Mouse (Mus musculus): ENCODE results near the gene Scube2. TPM values are rescaled to one million over a fixed set of nuclear protein-coding genes. Genes with fewer than 3 reads are reported as not detected.
A peak's percentile ranks its signal among the peaks of the same experiment; 100 is the strongest.

The Scube2 gene
- 1 to 10 TPM; 5.7 to 8.9 TPM for total RNA-seq (2021)
- long read RNA-seq, experiment 1, partial matches to known transcripts, result 0 of 1 reads
- long read RNA-seq, experiment 1, other reads (novel, unspliced or antisense), result 0 of 1 reads
- long read RNA-seq, experiment 2, partial matches to known transcripts, result 1 of 4 reads
- long read RNA-seq, experiment 2, other reads (novel, unspliced or antisense), result 1 of 4 reads

DNA sequence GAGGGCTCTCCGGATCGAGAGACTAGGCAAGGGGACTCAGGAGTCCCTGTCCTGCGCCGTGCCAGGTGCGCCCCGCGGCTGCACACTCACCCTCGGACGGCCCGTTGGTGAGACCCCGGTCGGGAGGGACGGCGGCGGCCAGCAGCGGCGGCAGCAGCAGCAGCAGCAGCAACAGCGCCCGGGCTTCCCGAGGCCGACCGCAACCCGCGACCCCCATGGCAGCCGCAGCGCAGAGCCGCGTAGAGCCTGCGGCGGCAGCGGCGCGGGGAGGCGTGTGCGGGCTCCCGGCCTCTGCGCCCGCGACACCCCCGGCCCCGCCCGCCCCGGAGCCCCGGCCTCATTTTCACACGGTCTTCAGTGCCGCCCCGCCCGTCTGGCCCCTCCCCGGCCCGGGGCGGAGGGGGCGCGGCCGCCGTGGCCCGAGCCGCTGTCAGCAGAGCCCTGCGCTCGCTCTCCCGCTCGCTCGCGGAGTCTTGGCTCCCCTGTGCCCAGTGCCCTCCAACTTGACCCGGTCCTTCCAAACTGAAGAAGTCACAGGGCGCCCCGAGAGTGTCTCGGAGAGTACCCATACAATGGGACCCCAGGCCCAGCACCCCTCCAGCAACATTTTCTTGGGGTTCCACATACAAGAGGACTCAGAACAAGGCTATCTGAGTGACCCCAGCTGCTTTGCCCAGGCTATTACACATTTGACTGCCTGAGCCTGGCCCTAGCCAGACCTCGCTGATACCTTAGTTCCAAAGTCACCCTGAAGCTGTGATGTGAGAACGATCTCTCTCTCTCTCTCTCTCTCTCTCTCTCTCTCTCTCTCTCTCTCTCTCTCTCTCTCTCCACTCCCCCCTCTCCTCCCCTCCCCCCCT lies at the start of gene Scube2:
TSS of gene Scube2 (minus strand) at position 310 of the 860 bp plus-strand sequence.
- peak; percentile 20 for DNase-seq
- intact Hi-C loops (cut with DNase I; ENCODE audit: low total_unique reads), result no loop called here

DNA sequence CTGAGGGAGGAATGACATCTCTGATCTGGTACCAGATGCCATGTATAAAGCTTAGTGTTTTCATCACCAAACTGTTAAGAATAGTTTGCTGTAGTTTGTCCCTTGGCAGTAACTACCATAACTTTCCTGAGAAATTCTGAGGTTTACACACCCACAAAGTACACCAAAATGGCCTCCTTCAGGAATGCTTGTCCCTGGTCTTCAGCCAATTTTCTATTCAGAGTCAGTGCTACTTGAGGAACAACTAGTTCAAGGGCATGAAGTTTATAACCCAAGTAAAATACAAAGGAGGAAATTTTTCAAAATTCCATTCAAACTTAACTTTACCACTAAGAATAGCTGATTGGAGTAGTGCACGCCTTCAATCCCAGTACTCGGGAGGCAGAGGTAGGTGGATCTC lies 40.7 kb upstream of the Scube2 start:
- intact Hi-C loops (cut with DNase I; ENCODE audit: low total_unique reads), result no loop called here
- no peak for DNase-seq

DNA sequence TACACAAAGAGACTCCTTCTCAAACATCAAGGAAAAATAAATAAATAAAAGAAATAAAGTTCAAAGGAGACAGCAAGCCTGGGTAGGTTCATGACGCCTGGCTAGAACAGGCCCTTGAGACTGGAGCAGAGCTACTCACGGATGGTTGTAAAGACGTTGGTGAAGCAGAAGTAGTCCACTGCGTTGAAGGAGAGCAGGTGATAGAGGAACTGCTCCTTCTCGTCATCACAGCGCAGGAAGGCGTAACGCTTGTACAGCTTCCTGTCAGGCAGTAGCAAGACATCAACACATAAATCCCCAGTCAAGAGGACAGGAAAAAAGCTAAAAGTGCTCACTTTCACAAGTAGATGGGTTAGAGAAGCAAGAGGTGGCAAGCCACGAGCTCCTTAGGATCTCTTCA lies 35.4 kb upstream of the Scube2 start:
- DNase-seq, result no peak
- intact Hi-C loops (cut with DNase I; ENCODE audit: low total_unique reads), result no loop called here

DNA sequence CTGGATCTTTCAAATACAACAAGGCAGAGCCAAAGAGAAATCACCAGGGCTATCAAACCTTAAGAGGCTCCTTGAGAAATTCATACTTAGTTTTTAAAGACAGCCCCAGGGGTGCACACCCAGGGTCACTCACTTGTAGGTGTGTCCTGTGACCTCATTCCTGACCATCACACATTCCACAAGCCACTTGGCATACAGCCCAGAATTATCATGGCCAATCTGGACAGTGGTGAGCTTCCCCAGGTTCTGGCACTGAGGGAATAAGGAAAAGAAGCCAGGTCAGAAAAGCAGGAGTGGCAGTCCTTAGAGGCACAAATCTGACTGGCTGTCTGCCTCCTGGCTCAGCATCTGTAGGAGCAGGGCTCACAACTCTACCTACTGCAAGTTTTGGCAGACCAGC lies 33.4 kb upstream of the Scube2 start:
- intact Hi-C loops (cut with DNase I; ENCODE audit: low total_unique reads), result no loop called here
- no peak for DNase-seq

DNA sequence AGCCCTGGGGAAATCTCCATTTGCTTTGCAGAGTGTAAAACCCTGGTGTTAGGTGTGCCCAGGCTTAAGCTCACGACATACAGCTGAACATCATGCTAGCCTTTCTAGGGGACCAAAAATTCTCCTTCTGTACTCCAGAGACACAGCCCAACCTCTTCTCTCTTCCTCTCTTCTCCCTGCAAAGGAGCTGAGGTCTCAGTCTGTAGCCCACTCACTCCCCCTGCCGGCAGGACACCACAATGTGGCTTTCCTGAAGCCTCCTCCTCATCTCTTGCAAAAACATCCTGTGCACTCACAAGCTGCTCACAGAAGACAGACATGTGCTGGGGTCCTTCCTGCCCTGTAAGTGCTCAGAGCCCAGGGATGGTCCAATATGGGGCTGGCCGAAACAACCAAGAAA lies 27.1 kb upstream of the Scube2 start:
- intact Hi-C loops (cut with DNase I; ENCODE audit: low total_unique reads), result loop anchor here (5.0 kb wide), 2 partner anchors 100 to 180 kb away; no protein-coding TSS in a partner anchor
- peak; percentile 76 for DNase-seq

DNA sequence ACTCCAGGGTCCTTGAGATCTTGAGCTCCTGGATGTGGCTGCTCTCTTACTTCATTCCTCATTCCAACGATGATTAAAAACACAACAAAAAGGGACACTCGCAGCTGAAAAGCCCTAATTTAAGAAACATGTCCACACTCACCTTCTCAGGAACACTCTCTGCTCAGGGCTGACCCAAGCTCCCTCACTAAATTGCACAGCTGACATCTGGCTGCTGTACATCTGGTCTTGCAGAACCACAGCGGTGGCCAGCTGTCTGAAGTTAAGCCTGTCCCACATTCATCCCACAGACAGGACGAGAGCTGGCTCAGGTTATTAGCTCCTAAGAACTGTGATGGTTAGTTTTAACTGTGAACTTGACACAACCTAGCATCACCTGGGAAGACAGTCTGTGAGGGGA lies 26.3 kb upstream of the Scube2 start:
- intact Hi-C loops (cut with DNase I; ENCODE audit: low total_unique reads), result loop anchor here (5.0 kb wide), 2 partner anchors 99 to 179 kb away; no protein-coding TSS in a partner anchor
- no peak for DNase-seq

DNA sequence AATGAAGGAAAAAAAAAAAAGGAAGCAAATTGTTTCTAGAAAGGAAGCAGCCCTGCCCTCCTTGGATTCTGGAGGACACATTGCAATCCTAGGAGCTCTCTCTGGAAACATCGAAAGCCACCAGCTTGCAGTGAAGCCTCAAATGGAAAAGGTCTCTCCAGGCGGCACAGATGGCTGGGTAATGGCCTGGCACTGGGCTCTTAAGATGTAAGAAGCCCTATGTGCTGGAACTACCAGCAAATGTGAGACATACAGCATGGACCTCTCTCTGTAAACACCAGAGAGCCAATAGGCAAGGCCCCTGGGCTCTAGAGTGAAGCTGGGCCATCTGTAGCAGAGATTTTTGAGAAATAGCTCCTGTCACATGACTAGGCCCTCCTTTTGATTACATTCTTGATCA lies 24.8 kb upstream of the Scube2 start:
- intact Hi-C loops (cut with DNase I; ENCODE audit: low total_unique reads), result loop anchor here (5.0 kb wide), 2 partner anchors 98 to 178 kb away; no protein-coding TSS in a partner anchor

DNA sequence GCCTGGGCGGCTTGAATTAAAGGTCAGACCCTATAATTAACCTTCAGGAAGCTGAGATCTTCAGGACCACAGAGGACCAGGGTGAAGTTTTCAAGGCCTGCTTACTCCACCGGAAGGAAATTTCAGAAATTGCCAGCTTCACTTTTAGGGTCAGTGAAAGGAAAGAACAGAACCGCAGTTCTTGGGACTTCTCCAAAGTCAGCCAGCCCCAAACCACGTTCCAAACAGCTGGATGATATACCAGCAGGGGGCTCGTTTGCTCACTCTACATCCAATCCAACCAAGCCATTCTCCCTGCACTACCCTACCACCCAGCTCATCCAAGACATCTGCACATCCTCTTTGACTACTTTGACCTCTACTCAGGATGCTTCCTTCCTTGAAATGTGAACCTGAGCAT lies 23.8 kb upstream of the Scube2 start:
- intact Hi-C loops (cut with DNase I; ENCODE audit: low total_unique reads), result no loop called here
- DNase-seq, result no peak

More for the DNA sequence above, 24.8 kb upstream of the Scube2 start:
- DNase-seq, result no peak

DNA sequence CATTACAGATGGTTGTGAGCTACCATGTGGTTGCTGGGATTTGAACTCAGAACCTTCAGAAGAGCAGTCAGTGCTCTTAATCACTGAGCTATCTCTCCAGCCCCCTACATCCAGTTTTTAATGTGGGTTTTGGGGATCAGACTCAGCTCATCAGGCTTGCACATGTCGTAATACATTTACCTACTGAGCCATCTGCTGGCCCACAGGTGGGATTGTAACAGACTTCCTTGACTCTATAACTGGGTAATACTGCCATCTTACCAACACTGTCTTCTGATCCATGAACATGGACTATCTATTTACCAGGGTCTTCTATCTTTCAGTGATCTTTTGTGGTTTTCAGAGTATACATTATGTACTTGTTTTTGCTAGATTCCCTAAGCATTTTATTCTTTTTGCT lies 20.8 kb upstream of the Scube2 start:
- intact Hi-C loops (cut with DNase I; ENCODE audit: low total_unique reads), result no loop called here
- no peak for DNase-seq

DNA sequence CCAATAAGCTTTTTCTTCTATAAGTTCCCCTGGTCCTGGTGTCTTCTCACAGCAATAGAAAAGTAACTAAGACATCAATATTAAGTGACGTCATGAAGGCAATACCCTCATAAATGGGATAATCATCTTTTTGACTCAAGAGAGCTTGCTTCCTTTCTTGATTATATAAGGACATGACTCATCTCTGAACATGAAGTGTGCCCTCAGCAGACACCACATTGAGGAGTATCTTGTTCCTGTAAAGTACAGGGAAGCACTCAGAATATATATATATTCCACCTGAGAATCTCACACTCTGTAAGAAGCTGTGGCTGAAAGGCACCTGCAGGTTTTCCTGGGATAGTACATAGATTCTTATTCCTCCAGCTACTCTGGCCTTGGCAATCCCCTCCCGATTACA lies 17.1 kb upstream of the Scube2 start:
- intact Hi-C loops (cut with DNase I; ENCODE audit: low total_unique reads), result no loop called here
- DNase-seq, result no peak

DNA sequence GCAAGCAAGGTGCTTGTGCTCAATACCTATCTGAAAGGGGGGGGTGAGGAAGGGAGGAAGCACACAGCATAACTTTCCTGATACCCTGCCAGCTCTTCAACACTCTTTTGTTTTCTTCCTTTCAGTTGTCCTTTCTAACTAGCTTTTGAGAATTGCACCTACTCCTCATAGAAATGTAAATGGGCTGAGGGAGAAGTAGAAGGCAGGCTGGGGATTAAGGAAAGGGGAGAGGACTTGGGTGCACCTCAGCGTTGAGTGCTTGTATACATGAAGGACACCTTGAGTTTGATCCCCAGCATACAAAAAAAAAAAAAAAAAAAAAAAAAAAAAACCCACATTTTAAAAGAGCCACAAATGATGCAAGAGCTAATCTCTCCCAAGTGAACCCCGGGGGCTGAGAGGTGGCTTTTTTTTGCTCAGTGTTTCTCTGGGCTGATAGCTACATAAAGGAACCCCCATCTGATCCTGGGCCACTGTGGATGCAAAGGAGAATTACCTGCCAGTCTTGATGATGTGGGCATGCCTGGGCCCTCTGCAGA lies 16.2 kb upstream of the Scube2 start:
- DNase-seq, result no peak
- intact Hi-C loops (cut with DNase I; ENCODE audit: low total_unique reads), result no loop called here

DNA sequence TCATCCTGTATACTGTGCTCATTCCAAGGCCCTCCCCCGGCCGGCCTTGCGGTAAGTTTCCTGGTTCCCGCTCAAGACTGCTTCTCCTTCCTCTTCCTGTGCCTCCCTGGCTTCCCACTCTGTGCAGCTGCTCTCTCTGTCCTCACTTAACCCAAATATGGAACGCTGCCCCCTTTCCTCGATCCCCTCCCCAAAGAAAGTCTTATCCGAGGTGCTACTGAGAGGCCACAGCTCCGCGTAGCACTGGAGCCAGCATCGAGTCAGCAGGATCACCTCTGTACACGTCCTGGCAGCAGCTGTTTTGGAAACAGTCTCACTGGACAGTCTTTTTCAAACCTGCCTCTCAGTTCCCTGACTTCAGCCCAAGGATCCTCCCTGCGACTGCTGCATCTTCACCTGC lies 13.7 kb upstream of the Scube2 start:
- intact Hi-C loops (cut with DNase I; ENCODE audit: low total_unique reads), result no loop called here
- DNase-seq, result peak; percentile 26

DNA sequence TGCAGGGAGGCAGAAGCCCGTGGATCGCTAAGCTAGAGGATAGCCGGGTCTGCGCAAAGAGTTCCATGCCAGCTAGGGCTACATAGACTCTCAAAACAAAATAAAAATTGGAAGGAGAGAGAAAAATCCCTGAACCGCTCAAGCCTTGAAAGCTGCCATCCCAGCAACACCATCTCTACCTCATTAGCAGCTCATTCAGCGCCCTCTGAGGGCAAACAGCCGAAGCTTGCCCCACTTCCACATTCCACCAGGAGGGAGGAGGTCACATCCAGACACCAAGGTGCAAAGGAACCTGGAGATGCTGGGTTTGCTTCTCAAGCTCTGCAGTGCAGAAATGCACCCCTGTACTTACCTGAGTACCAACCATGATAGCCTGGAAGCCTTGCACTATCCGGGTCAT lies 10.6 kb upstream of the Scube2 start:
- intact Hi-C loops (cut with DNase I; ENCODE audit: low total_unique reads), result no loop called here
- no peak for DNase-seq

DNA sequence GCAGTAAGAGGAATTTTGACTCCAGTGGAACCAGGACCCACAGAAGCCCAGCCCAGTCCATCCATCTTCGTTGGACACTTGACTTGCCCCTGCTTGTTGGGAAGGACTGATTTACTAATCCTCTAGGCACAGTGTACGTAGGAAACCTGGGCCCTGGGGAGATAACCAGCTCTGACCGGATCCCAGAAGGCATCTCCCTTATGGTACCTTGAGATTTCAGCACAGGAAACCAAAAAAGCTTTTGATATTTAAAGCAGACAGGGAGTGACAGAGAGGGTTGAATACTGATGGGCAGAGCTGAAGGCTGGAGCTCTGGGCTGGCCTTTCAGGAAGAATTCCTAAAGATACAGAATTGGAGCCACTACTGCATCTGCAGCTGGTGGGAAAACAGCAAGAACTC lies 10.1 kb upstream of the Scube2 start:
- intact Hi-C loops (cut with DNase I; ENCODE audit: low total_unique reads), result no loop called here
- no peak for DNase-seq

DNA sequence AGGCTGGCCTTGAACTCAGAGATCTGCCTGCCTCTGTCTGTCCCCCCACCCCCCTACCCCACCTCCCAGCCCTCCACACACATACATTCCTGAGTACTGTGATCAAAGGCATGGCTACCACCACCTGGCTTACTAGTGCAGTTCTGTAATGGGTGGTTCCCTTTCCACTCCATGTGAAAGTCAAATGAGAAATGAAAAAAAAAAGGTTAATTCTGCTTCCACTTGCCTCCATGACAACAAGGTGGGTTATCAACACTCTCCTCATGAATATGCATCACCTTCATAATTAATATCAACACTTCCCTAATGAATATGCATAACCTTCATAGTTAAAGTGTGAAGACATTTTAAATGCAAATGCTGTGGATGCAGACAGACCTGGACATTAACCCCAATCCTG lies 9.6 kb upstream of the Scube2 start:
- no peak for DNase-seq
- intact Hi-C loops (cut with DNase I; ENCODE audit: low total_unique reads), result no loop called here

DNA sequence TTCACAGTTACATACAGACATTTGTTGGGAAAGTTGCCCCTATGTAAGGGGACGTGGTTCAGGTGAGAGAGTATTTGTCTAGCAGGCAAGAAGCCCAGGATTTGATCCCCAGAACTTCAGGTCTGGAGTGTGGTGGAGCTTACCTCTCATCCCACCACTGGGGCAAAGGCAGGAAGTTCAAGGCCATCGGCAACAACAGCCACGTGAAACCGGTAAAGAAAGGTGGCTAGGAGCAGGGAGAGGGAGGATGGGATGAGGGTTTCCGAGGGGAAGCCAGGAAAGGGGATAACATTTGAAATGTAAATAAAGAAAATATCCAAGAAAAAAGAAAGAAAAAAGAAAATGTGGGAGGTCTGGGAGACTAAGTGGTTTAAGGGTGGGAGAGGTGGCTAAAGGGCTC lies 7.7 kb upstream of the Scube2 start:
- DNase-seq, result no peak
- intact Hi-C loops (cut with DNase I; ENCODE audit: low total_unique reads), result no loop called here

DNA sequence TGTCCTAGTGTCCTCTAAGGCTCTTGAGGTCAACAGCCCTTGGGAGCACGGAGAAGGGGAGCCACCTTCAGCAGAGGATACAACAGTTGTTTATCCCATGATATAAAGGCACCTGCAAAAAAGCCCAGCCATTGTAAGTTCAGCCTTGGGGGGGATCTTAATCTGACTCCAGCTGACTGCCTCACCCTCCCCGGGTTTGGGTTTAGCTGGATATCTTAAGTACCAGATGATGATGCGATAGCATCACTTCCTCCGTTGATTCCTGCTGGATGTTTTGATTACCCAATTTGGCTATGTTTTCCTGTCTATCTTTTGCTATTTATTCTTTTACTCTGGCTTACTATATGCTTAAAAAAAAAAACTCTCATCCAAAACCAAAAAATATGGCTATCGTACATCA lies 5.8 kb upstream of the Scube2 start:
- no peak for DNase-seq

DNA sequence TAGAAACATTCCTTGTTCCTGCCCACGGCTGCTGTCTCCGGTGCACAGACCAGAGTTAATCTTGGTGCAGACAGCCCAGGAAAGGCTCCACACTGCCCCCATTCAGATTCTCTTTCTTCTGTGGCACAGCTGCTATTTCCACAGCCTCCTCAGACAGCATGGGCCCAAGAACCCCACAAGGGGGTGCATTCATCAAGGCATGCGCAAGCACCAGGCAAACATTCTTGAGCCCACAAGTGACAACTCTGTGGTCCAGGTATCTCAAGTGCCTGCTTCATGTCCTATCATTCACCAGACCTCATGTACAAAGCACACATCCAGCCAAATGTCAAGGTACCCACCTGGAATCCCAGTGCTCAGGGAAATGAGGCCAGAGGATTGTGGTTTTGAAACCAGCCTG lies 3.0 kb upstream of the Scube2 start:
- no peak for DNase-seq
- intact Hi-C loops (cut with DNase I; ENCODE audit: low total_unique reads), result no loop called here

More for the DNA sequence above, 5.8 kb upstream of the Scube2 start:
- intact Hi-C loops (cut with DNase I; ENCODE audit: low total_unique reads), result no loop called here

DNA sequence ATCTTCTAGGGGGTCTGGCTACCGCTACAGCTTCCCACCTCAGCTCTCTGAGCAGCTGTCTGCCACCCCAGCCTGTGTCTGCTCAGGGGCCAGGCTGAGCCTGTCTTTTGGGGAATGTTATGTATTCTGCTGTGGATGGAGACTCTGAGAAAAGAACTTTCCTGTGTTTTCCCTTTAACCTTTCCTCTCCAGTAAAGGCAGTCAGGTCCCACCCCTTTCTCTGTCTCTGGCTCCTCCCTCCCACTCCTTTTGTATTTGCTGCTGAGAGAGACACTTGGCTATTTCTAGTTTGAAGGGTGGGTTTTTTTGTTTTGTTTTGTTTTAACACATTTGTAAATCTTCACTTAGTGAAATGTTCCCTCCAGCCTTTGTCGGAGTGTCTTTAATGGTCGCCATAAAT lies 1.2 kb upstream of the Scube2 start:
- DNase-seq, result no peak
- intact Hi-C loops (cut with DNase I; ENCODE audit: low total_unique reads), result no loop called here

DNA sequence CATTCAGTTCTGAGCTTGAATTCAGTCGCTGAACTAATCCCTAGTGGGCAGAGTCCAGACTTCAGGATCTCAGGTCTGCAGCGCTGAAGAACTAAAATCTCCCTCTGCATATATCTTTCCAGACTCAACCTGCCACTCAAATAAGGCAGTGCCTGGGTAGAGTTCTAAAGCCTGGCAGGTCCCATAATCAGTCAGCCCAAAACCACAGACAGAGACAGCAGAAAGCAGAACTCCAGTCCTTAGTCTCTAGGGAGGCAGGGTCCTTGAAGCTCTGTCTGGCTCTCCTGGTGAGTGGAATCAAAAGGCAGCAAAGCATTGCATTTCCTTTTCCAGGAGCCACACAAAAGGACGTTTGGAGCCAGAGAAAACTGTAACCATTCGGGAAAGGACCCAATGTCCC lies 1.9 kb downstream of the Scube2 start:
- intact Hi-C loops (cut with DNase I; ENCODE audit: low total_unique reads), result no loop called here
- DNase-seq, result no peak

DNA sequence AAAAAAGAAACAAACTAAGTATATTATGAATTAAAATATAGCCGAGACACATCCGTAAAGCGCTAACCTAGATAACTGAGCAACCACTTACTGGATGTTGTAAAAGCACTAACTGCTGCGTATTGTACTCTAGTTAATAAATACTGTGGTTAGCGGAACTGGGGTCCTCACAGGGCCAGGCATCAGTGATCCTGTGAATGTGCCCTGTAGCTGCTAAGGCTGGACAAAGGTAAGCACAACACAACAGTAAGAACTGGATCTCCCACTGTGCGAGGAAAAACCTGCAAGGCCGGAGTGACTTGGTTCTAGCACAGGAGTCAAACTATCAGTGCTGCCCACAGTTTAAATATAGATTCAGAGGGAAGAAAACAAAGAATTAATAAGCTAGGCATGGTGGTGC lies 5.3 kb downstream of the Scube2 start:
- no peak for DNase-seq
- intact Hi-C loops (cut with DNase I; ENCODE audit: low total_unique reads), result no loop called here
